Mouse (Mus musculus): ENCODE data around the gene AI481877. TPM values are rescaled to one million over a fixed set of nuclear protein-coding genes. Genes with fewer than 3 reads are reported as not detected.
A peak's percentile ranks its signal among the peaks of the same experiment; 100 is the strongest.

Gene AI481877
- polyA plus RNA-seq, 1 experiment from 2014 or later, result 0.04 TPM

DNA sequence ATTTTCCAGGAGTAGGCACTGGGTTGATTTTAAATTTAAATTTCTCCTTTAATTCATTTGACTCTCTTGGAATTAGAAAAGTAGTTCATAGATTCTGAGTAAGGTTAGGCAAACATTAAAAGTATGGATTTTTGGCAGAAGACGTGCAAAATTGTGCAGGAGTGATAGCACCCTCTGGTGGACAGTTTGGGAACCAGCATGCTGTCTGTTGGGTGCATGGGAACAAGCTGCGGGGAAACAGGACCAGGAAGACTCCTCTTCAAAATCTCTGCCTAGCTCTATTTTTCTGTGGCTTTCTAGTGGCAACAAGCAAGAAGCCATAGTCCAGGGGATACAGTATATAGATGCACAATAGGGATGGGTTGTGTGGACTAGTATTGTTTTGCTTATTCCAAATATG lies 139.1 kb downstream of the AI481877 start:
- Histone ChIP-seq H3K9me3 (no peaks in the 10 kb centered on the region), H3K9ac (replicated peaks) (no peak overlapping the region), H3K27ac (no peak overlapping the region), H3K4me1 (replicated peaks) (peaks cover 14% of the 10 kb centered on the region), H3K4me3 (replicated peaks) (no peak overlapping the region), H3K36me3 (no peaks in the 10 kb centered on the region), H3K4me2 (no peak overlapping the region), H3K27me3 (no peaks in the 10 kb centered on the region)
- no peak for ATAC-seq (ENCODE audit: insufficient number of reproducible peaks, insufficient read depth, low FRiP score, low TSS enrichment, low read depth)
- 9% methylated on average over 2 of the region's 2 CpGs for WGBS

DNA sequence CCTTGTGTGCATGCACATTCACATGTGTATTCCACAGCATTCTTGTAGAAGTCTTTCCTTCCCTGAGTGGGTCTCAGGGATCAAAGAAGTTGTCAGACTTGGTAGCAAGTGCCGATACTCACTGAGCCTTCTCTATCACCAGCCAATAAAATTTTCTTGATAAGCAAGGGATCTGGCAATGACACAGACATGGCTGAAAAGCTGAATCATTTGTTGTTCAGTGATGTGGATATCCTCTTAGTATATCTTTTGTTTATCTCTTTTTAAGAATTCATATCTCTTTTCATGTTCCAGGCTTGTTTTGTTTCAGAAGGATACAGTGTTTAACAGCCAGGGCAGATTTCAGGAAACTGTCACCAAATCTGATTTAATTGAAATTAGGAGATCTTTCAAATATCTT lies 140.1 kb downstream of the AI481877 start:
- no peak overlapping the region for H3K9ac ChIP-seq (replicated peaks)
- H3K4me1 ChIP-seq (replicated peaks), result peaks cover 4% of the 10 kb centered on the region
- no peak overlapping the region for H3K4me3 ChIP-seq (replicated peaks)
- WGBS, result 80% methylated on average over 1 of the region's 1 CpGs
- H3K27me3 ChIP-seq, result no peaks in the 10 kb centered on the region
- H3K36me3 ChIP-seq, result no peaks in the 10 kb centered on the region
- no peaks in the 10 kb centered on the region for H3K9me3 ChIP-seq
- no peak overlapping the region for H3K27ac ChIP-seq
- H3K4me2 ChIP-seq, result no peak overlapping the region
- ATAC-seq (ENCODE audit: insufficient number of reproducible peaks, insufficient read depth, low FRiP score, low TSS enrichment, low read depth), result no peak

DNA sequence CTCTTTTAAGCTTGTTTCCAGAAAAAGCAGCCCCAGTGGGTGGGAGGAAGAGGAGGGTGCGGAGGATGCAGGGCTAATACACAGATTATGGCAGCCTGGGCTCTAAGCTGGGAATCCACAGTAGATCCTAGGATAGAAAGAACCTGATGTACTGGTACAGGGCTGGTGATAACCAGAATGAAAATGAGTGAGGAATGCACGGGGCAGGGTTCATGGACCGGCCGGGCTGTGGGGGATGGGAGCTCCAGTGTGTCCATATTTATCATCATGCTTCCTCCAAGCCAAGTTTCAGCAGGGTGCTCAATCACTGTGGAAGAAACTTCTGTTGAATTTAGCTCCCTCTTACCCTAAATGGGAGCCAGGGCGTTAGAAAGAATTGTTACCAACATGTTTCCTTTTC lies 141.7 kb downstream of the AI481877 start:
- Histone ChIP-seq H3K9ac (replicated peaks) (no peak overlapping the region), H3K4me1 (replicated peaks) (no peaks in the 10 kb centered on the region; the same call in 1 of the 2 replicates), H3K9me3 (no peaks in the 10 kb centered on the region), H3K4me2 (no peak overlapping the region), H3K27me3 (no peaks in the 10 kb centered on the region), H3K27ac (no peak overlapping the region), H3K4me3 (replicated peaks) (no peak overlapping the region), H3K36me3 (no peaks in the 10 kb centered on the region)
- no peak for ATAC-seq (ENCODE audit: insufficient number of reproducible peaks, insufficient read depth, low FRiP score, low TSS enrichment, low read depth)
- WGBS, result 75% methylated on average over 5 of the region's 5 CpGs

DNA sequence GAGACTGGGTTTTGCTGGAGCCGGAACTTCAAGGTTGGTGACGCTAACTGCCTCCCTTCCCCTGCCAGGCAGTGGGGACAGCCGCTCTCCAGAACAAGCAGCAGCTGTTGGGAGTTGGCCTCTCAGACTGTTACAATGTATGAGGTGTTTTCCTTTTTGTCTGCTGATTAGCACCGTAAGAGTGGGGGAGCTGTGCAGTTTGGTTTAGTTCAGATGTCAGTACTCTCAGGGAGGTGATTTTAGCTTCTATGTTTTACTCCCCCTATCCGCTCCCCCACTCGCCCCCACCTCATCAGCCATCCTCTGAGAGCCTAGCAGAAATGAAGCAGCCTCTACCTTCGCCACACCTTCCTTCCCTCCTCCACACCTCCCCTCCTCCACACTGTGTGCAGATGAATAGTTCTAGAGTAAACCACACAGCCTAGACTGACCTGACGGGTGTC lies 143.5 kb downstream of the AI481877 start:
- no peak overlapping the region for H3K9ac ChIP-seq (replicated peaks)
- H3K9me3 ChIP-seq, result no peaks in the 10 kb centered on the region
- no peak overlapping the region for H3K4me3 ChIP-seq (replicated peaks)
- WGBS, result 69% methylated on average over 8 of the region's 8 CpGs
- no peaks in the 10 kb centered on the region for H3K27me3 ChIP-seq
- H3K4me1 ChIP-seq (replicated peaks), result peaks cover 4% of the 10 kb centered on the region; the same call in 1 of the 2 replicates
- ATAC-seq (ENCODE audit: insufficient number of reproducible peaks, insufficient read depth, low FRiP score, low TSS enrichment, low read depth), result peak; percentile 31; the same call in 1 of the 2 replicates
- H3K36me3 ChIP-seq, result no peaks in the 10 kb centered on the region
- no peak overlapping the region for H3K4me2 ChIP-seq
- no peak overlapping the region for H3K27ac ChIP-seq

- H3K9me3 ChIP-seq, result no peaks in the 10 kb centered on the region
- peaks cover 4% of the 10 kb centered on the region; the same call in 1 of the 2 replicates for H3K4me1 ChIP-seq (replicated peaks)
- no peak within 1 kb of the TSS for H3K9ac ChIP-seq (replicated peaks)
- WGBS, result 88% methylated on average over 4 of the region's 4 CpGs
- no peak within 1 kb of the TSS for H3K27ac ChIP-seq
- no peak within 1 kb of the TSS for H3K4me3 ChIP-seq (replicated peaks)
- ATAC-seq (ENCODE audit: insufficient number of reproducible peaks, insufficient read depth, low FRiP score, low TSS enrichment, low read depth), result no peak
- no peak within 1 kb of the TSS for H3K4me2 ChIP-seq
- H3K36me3 ChIP-seq, result no peaks in the 10 kb centered on the region
- H3K27me3 ChIP-seq, result no peaks in the 10 kb centered on the region
Observed at GRCm38 (mm10) chr4:58994762-58995161, 144.0 kb downstream of the AI481877 start, which contains the start of gene Dnajc25. TSS of gene Dnajc25 (plus strand) at chr4:58995062.

Other genes starting within 250 kb of the AI481877 start
- 40.8 and 46.2 TPM in 2 replicates for gene Ecpas, start 226.2 kb downstream of the AI481877 start, polyA plus RNA-seq (2016; fragmentation: Nextera tagmentation; extraction: Ambion mirVana)
- gene Zkscan16, start 195.4 kb downstream of the AI481877 start, polyA plus RNA-seq (2016; fragmentation: Nextera tagmentation; extraction: Ambion mirVana), result 1.1 and 1.4 TPM in 2 replicates
- gene Ptgr1, start 151.9 kb downstream of the AI481877 start, polyA plus RNA-seq (2016; fragmentation: Nextera tagmentation; extraction: Ambion mirVana), result 23.5 and 24.5 TPM in 2 replicates
- gene Dnajc25, start 143.9 kb downstream of the AI481877 start, polyA plus RNA-seq (2016; fragmentation: Nextera tagmentation; extraction: Ambion mirVana), result 9.2 and 11.6 TPM in 2 replicates
- gene Gm20503, start 135.8 kb downstream of the AI481877 start, polyA plus RNA-seq (2016; fragmentation: Nextera tagmentation; extraction: Ambion mirVana), result 14.5 and 16.8 TPM in 2 replicates
- gene Gng10, start 103.9 kb downstream of the AI481877 start, polyA plus RNA-seq (2016; fragmentation: Nextera tagmentation; extraction: Ambion mirVana), result 161 and 166 TPM in 2 replicates
- 14.2 and 15.1 TPM in 2 replicates for gene Ugcg, start 50.3 kb upstream of the AI481877 start, polyA plus RNA-seq (2016; fragmentation: Nextera tagmentation; extraction: Ambion mirVana)